Mouse (Mus musculus): ENCODE measurements around the gene Tmem95. TPM values are rescaled to one million over a fixed set of nuclear protein-coding genes. Genes with fewer than 3 reads are reported as not detected.
"Not testable (repeated sequence)": the region's sequence is repeated elsewhere in the genome, so short reads cannot be mapped to it uniquely, and the experiment has no call there.

The Tmem95 gene
- polyA plus RNA-seq, 1 experiment from 2014 or later: not detected

- H3K4me2 ChIP-seq (replicated peaks); H3K9ac ChIP-seq (replicated peaks); H3K4me3 ChIP-seq (replicated peaks); H3K27me3 ChIP-seq; ATAC-seq; H3K9me3 ChIP-seq; H3K27ac ChIP-seq: not testable (repeated sequence)
- H3K4me1 ChIP-seq (replicated peaks): peaks cover 53% of the 10 kb centered on the region
- H3K36me3 ChIP-seq: peaks cover 61% of the 10 kb centered on the region
- 63% methylated on average over 7 of the region's 7 CpGs for WGBS
Observed at GRCm38 (mm10) chr11:69916652-69917378, 39.0 kb upstream of the Tmem95 start.

- Histone ChIP-seq H3K4me1 (replicated peaks) (peaks cover 53% of the 10 kb centered on the region), H3K27me3 (no peaks in the 10 kb centered on the region), H3K4me2 (replicated peaks) (peak overlapping the region; percentile 100; the same call in 1 of the 2 replicates), H3K9me3 (no peaks in the 10 kb centered on the region), H3K27ac (no peak overlapping the region), H3K9ac (replicated peaks) (no peak overlapping the region), H3K36me3 (peaks cover 70% of the 10 kb centered on the region), H3K4me3 (replicated peaks) (peak overlapping the region; percentile 94)
- 76% methylated on average over 5 of the region's 5 CpGs for WGBS
- ATAC-seq: no peak
Observed at GRCm38 (mm10) chr11:69915667-69916627, 38.1 kb upstream of the Tmem95 start.

- H3K36me3 ChIP-seq: peaks cover 79% of the 10 kb centered on the region
- no peaks in the 10 kb centered on the region for H3K9me3 ChIP-seq
- peak overlapping the region; percentile 94 for H3K9ac ChIP-seq (replicated peaks)
- peaks cover 50% of the 10 kb centered on the region for H3K4me1 ChIP-seq (replicated peaks)
- peak overlapping the region; percentile 94 for H3K4me3 ChIP-seq (replicated peaks)
- no peaks in the 10 kb centered on the region for H3K27me3 ChIP-seq
- H3K27ac ChIP-seq: no peak overlapping the region
- WGBS: 41% methylated on average over 9 of the region's 9 CpGs
- ATAC-seq: no peak
- H3K4me2 ChIP-seq (replicated peaks): peak overlapping the region; percentile 100
Observed at GRCm38 (mm10) chr11:69914917-69915430, 37.2 kb upstream of the Tmem95 start.

DNA sequence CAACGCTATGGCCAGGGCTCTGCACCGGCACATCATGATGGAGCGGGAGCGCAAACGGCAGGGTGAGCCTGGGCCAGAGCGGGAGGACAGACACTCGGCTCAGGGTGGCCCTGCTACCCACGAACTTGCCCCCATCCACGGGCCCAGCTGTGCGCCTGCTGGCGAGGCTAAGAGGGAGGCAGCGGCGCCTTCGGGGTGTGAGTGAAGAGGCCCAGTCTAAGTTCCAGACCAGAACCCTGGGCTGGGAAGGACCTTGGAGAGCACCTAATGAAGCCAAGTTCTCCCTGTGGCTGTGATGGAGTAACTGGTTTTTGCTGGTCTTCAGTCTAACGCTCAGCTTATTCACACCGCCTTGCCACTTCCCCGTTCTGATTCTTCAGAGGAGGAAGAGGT is 36.5 kb upstream of the Tmem95 start:
- H3K27ac ChIP-seq: peak overlapping the region; percentile 89
- no peak for ATAC-seq
- peaks cover 43% of the 10 kb centered on the region for H3K4me1 ChIP-seq (replicated peaks)
- H3K9me3 ChIP-seq: no peaks in the 10 kb centered on the region
- peak overlapping the region; percentile 94 for H3K4me3 ChIP-seq (replicated peaks)
- no peaks in the 10 kb centered on the region for H3K27me3 ChIP-seq
- H3K36me3 ChIP-seq: peaks cover 85% of the 10 kb centered on the region
- H3K9ac ChIP-seq (replicated peaks): peak overlapping the region; percentile 94
- peak overlapping the region; percentile 100 for H3K4me2 ChIP-seq (replicated peaks)
- WGBS: 2% methylated on average over 17 of the region's 17 CpGs

- Histone ChIP-seq H3K9me3 (no peaks in the 10 kb centered on the region), H3K4me3 (replicated peaks) (peak within 1 kb of the TSS; percentile 94), H3K27ac (peak within 1 kb of the TSS; percentile 89), H3K9ac (replicated peaks) (peak within 1 kb of the TSS; percentile 94), H3K4me1 (replicated peaks) (peaks cover 37% of the 10 kb centered on the region), H3K36me3 (peaks cover 87% of the 10 kb centered on the region), H3K4me2 (replicated peaks) (peak within 1 kb of the TSS; percentile 100), H3K27me3 (no peaks in the 10 kb centered on the region)
- peak; percentile 90 for ATAC-seq
- WGBS: 2% methylated on average over 54 of the region's 61 CpGs
Observed at GRCm38 (mm10) chr11:69913554-69914371, 35.9 kb upstream of the Tmem95 start, which contains the start of gene Gps2. Gps2 (plus strand) TSS chr11:69913888.

- Histone ChIP-seq H3K27ac (0 out of 2 replicates have a peak overlapping the region, but pooled peaks have one; percentile 89), H3K36me3 (peaks cover 87% of the 10 kb centered on the region), H3K4me2 (replicated peaks) (peak overlapping the region; percentile 100), H3K4me1 (replicated peaks) (peaks cover 33% of the 10 kb centered on the region), H3K27me3 (no peaks in the 10 kb centered on the region), H3K9ac (replicated peaks) (peak overlapping the region; percentile 42; the same call in 1 of the 2 replicates), H3K9me3 (no peaks in the 10 kb centered on the region), H3K4me3 (replicated peaks) (peak overlapping the region; percentile 94)
- ATAC-seq: peak; percentile 40
- 81% methylated on average over 15 of the region's 15 CpGs for WGBS
Observed at GRCm38 (mm10) chr11:69912716-69913530, 35.1 kb upstream of the Tmem95 start.

GRCm38 (mm10) chr11:69911701-69912100 is 33.9 kb upstream of the Tmem95 start:
- Histone ChIP-seq H3K4me1 (replicated peaks) (peaks cover 33% of the 10 kb centered on the region), H3K4me3 (replicated peaks) (no peak overlapping the region), H3K36me3 (peaks cover 87% of the 10 kb centered on the region), H3K27ac (no peak overlapping the region), H3K4me2 (replicated peaks) (no peak overlapping the region), H3K27me3 (no peaks in the 10 kb centered on the region), H3K9me3 (no peaks in the 10 kb centered on the region), H3K9ac (replicated peaks) (no peak overlapping the region)
- WGBS: 97% methylated on average over 6 of the region's 6 CpGs
- ATAC-seq: no peak

GRCm38 (mm10) chr11:69910781-69911560 is 33.2 kb upstream of the Tmem95 start:
- no peak overlapping the region for H3K4me2 ChIP-seq (replicated peaks)
- no peaks in the 10 kb centered on the region for H3K27me3 ChIP-seq
- H3K27ac ChIP-seq: no peak overlapping the region
- H3K4me1 ChIP-seq (replicated peaks): peaks cover 28% of the 10 kb centered on the region
- ATAC-seq: no peak
- H3K4me3 ChIP-seq (replicated peaks): no peak overlapping the region
- WGBS: 96% methylated on average over 17 of the region's 17 CpGs
- no peaks in the 10 kb centered on the region for H3K9me3 ChIP-seq
- H3K36me3 ChIP-seq: peaks cover 87% of the 10 kb centered on the region
- no peak overlapping the region for H3K9ac ChIP-seq (replicated peaks)

DNA sequence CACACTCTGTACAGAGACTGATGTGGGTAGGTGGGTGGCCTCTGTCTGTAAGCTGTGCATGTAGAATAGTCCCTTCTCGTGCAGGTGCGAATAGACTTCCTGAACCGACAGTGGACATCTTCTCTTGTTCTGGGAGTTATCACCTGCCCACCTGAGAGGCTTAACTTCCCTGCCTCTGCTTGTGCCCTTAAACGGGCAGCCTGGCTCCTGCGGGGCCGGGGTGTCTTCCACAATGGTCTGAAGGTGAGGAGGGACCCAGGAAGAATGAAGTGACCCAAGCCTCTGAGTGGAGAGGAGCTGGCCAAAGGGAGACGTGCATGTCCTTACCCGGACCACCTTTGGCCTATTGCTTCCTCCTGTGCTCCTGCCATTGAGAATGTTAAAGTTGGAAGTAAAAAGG is 32.4 kb upstream of the Tmem95 start:
- Histone ChIP-seq H3K4me1 (replicated peaks) (peaks cover 20% of the 10 kb centered on the region), H3K4me2 (replicated peaks) (no peak overlapping the region), H3K27ac (no peak overlapping the region), H3K4me3 (replicated peaks) (no peak overlapping the region), H3K9ac (replicated peaks) (no peak overlapping the region), H3K27me3 (no peaks in the 10 kb centered on the region), H3K9me3 (no peaks in the 10 kb centered on the region), H3K36me3 (peaks cover 87% of the 10 kb centered on the region)
- no peak for ATAC-seq
- WGBS: 95% methylated on average over 8 of the region's 8 CpGs

DNA sequence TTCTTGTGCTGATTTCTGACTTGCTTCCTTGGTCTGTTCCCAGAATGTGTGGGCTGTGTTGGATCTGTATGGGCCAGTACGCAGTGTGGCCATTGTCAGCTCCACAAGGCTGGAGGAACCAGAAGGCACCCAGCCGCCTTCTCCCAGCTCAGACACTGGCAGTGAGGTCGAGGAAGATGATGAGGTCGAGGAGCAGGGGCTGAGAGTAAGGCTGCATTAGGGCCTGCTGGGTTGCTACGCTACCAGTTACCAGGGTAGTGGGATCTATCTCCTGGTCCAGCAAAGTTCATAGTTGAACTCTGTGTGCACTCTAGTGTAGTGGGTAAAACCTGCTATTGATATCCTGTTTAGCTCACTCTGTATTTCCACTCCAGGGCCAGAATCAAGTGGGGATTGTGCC is 31.4 kb upstream of the Tmem95 start:
- Histone ChIP-seq H3K27me3 (no peaks in the 10 kb centered on the region), H3K4me3 (replicated peaks) (no peak overlapping the region), H3K36me3 (peaks cover 92% of the 10 kb centered on the region), H3K4me1 (replicated peaks) (peaks cover 10% of the 10 kb centered on the region), H3K9ac (replicated peaks) (no peak overlapping the region), H3K27ac (no peak overlapping the region), H3K9me3 (no peaks in the 10 kb centered on the region), H3K4me2 (replicated peaks) (no peak overlapping the region)
- 92% methylated on average over 5 of the region's 5 CpGs for WGBS
- ATAC-seq: no peak

Measured in midbrain, embryonic 13.5 days (tissue).